Mouse (Mus musculus): ENCODE data around the gene 5330417C22Rik. TPM values are rescaled to one million over a fixed set of nuclear protein-coding genes. Genes with fewer than 3 reads are reported as not detected.

Gene 5330417C22Rik
- polyA plus RNA-seq, 1 experiment: 1.8 TPM

DNA sequence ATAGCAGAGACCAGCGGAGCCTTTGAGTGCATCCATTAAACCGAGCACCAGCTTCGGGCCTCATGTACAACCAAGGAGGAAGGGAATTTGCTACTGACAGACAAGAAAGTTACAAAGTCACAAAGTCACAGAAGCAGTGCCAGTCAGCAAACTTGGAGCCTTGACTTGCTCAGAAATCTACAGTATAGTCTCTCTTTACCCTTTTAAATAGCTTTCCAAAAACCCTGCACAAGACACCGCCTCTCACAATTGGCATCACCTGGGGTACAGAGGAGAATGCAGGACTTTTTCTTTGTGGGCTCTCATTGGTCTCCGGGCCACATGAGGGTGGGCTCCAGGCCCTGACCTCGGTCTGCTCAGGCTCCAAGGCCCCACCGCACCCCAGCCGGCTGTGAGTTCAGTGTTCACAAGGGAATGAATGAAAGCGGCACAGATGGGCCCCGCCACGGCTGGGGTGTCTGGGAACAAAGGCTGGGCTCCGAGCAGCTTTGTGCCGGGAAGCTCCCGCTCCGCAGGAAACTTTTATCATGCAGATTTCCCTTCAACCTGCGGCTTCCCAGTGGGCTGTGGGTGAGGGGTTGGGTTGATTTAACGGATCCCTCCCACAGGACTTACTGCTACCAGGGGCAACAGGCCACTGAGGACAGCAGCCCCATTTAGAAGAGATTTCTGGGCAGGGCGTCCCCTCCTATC is 103.0 kb downstream of the 5330417C22Rik start:
- no peak for DNase-seq
- no peak for TF ChIP-seq POLR2A (IDR thresholded peaks at IDR 0.05; ENCODE audit: control insufficient read depth, extremely low read depth, insufficient read depth, low read length, poor library complexity)
- TF ChIP-seq CTCF (IDR thresholded peaks at IDR 0.05; ENCODE audit: borderline replicate concordance, control insufficient read depth, extremely low read depth, insufficient read depth, low read length, poor library complexity): no peak
- WGBS: 96% methylated on average over 18 of the region's 18 CpGs
- H3K4me1 ChIP-seq (replicated peaks; ENCODE audit: control insufficient read depth, insufficient read depth, low read length): no peaks in the 10 kb centered on the region
- H3K27me3 ChIP-seq (ENCODE audit: control insufficient read depth, insufficient read depth, low read length): no peaks in the 10 kb centered on the region
- H3K27ac ChIP-seq (ENCODE audit: control insufficient read depth, insufficient read depth, low read length): no peak overlapping the region
- no peak overlapping the region for H3K4me3 ChIP-seq (ENCODE audit: control insufficient read depth, insufficient read depth, low read length)
- H3K36me3 ChIP-seq (ENCODE audit: control insufficient read depth, insufficient read depth, low read length): peaks cover 62% of the 10 kb centered on the region

DNA sequence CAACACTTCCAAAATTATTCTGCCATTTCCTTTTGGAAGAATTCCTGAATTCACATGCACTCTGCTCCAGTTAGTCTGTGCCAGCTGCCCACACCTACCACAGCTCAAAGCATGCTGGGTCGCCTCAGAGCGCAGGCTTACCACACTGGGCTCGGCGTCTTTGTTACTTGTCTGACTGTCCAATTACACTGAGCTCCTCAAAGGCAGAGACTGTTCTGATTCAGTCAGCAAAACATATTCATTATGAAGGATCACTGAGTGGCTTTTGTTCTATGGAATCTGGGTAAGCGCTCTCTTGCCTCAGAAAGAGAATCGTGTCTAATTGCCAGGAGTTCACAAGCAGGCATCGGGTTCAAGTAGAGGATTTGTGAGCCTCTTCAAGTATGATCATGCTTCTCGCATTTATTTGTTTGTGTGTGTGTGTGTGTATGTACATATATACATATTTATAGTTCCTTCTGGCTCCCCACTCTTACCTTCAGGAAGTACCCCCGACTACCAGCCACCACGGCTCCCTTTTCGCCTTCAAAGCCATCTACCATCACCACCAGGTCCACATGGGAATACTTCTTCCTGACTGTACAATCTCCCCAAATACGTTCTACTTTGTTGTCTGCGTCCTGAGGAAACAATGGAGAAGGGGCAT is 103.7 kb downstream of the 5330417C22Rik start:
- no peaks in the 10 kb centered on the region for H3K4me1 ChIP-seq (replicated peaks; ENCODE audit: control insufficient read depth, insufficient read depth, low read length)
- H3K36me3 ChIP-seq (ENCODE audit: control insufficient read depth, insufficient read depth, low read length): peaks cover 69% of the 10 kb centered on the region
- no peaks in the 10 kb centered on the region for H3K27me3 ChIP-seq (ENCODE audit: control insufficient read depth, insufficient read depth, low read length)
- TF ChIP-seq POLR2A (IDR thresholded peaks at IDR 0.05; ENCODE audit: control insufficient read depth, extremely low read depth, insufficient read depth, low read length, poor library complexity) (no peak), CTCF (IDR thresholded peaks at IDR 0.05; ENCODE audit: borderline replicate concordance, control insufficient read depth, extremely low read depth, insufficient read depth, low read length, poor library complexity) (no peak)
- no peak overlapping the region for H3K4me3 ChIP-seq (ENCODE audit: control insufficient read depth, insufficient read depth, low read length)
- H3K27ac ChIP-seq (ENCODE audit: control insufficient read depth, insufficient read depth, low read length): no peak overlapping the region
- WGBS: 97% methylated on average over 13 of the region's 13 CpGs
- DNase-seq: no peak

DNA sequence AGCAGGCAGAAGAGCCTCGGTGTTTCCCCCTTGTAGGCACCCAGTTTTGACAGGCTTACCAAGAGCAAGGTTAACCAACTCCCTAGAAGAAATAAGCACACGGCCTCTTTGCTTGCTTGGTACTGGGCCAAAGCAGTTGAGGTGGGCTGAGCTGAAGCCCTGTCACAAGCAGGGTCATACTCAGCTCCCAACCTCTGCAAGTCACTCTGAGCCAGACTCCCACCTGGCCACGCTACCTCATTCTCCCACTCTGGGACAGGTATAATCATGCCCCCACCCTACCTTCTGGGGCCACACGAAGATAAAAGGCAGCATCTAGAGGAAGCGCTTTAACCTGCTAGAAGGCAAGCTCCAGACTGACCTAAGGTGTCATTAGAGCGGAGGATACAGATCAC is 110.7 kb downstream of the 5330417C22Rik start:
- no peaks in the 10 kb centered on the region for H3K27me3 ChIP-seq (ENCODE audit: control insufficient read depth, insufficient read depth, low read length)
- H3K36me3 ChIP-seq (ENCODE audit: control insufficient read depth, insufficient read depth, low read length): peaks cover 38% of the 10 kb centered on the region
- H3K4me3 ChIP-seq (ENCODE audit: control insufficient read depth, insufficient read depth, low read length): no peak overlapping the region
- H3K27ac ChIP-seq (ENCODE audit: control insufficient read depth, insufficient read depth, low read length): no peak overlapping the region
- peaks cover 5% of the 10 kb centered on the region for H3K4me1 ChIP-seq (replicated peaks; ENCODE audit: control insufficient read depth, insufficient read depth, low read length)
- DNase-seq: no peak
- no peak for TF ChIP-seq POLR2A (IDR thresholded peaks at IDR 0.05; ENCODE audit: control insufficient read depth, extremely low read depth, insufficient read depth, low read length, poor library complexity)
- TF ChIP-seq CTCF (IDR thresholded peaks at IDR 0.05; ENCODE audit: borderline replicate concordance, control insufficient read depth, extremely low read depth, insufficient read depth, low read length, poor library complexity): no peak
- 95% methylated on average over 6 of the region's 6 CpGs for WGBS

DNA sequence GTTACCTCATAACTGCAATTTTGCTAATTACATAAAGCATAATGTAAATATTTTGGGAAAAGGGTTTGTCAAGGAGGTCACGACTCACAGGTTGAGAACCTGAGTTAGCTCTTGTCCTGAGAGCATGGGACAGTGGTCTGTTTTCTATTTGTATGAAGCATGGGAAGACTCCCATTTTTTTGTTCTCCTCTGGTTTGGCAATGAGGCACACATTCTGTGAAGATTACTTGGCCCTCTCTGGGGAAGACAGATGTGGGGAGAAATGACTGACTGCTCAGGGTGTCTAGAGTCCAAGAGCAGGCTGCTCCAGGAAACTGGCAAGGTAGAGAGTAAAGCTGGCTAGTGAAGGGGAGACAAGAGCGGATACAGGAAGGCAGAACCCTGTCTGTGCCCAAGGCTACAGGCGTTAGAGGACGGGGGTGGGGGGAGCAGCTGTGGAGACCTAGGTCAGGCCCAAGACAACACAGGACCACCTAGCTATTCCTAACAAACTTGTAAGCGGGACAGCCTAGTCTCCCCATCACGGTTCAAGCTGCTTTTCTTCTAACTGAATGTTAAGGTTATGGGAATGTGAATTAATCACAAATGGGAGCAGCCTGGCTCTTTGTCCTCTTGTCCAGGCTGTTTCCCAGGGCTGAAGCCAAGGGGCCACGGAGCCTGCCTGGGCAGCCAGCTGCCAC is 111.3 kb downstream of the 5330417C22Rik start:
- Histone ChIP-seq H3K4me3 (ENCODE audit: control insufficient read depth, insufficient read depth, low read length) (no peak overlapping the region), H3K36me3 (ENCODE audit: control insufficient read depth, insufficient read depth, low read length) (peaks cover 38% of the 10 kb centered on the region), H3K4me1 (replicated peaks; ENCODE audit: control insufficient read depth, insufficient read depth, low read length) (peaks cover 5% of the 10 kb centered on the region), H3K27ac (ENCODE audit: control insufficient read depth, insufficient read depth, low read length) (no peak overlapping the region), H3K27me3 (ENCODE audit: control insufficient read depth, insufficient read depth, low read length) (no peaks in the 10 kb centered on the region)
- 98% methylated on average over 7 of the region's 7 CpGs for WGBS
- DNase-seq: no peak
- TF ChIP-seq CTCF (IDR thresholded peaks at IDR 0.05; ENCODE audit: borderline replicate concordance, control insufficient read depth, extremely low read depth, insufficient read depth, low read length, poor library complexity) (no peak), POLR2A (IDR thresholded peaks at IDR 0.05; ENCODE audit: control insufficient read depth, extremely low read depth, insufficient read depth, low read length, poor library complexity) (no peak)

DNA sequence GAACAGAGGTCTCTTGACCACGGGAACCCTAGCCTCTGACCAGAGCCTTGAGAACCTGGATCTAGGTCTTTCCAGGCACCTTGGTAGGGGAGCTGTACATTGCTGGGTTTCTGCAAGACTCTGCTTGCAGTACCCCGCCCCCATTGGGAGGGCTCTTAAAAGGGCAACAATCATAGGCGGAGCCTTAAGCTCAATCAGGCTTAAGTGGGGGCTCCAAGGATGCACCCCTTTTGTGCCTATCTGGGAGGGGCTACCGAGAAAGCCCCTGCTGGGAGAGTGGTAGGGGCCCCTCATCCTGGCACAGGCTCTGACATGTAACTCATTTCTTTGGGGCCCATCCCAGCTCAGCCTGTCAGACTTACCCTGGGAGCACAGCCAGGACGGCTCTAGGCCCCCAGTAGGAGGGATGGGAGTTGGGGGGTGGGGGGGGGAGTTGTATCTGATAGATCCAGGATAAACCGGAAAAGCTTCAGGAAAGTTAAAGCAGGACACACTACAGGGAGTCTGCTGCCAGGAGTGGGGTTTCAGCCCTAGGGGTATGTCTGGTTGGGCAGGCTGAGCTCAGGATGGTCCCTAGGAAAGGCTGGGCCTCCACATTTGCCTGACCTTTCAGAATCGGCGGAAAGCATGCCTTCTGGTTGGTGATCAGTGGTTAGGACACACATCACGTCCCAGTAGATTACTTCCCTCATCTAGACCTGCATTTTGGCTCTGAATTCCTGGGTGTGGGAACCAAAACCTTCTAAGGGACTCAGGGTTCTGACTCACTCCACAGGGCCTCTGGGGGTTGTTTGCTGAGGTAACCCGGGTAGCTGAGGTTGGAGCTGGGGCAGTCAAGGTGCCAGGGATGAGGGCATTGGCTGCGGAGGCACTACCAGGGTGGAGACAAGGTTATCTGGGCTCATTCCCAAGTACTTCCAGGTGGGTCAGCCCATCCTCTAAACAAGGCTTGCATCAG is 112.2 kb downstream of the 5330417C22Rik start:
- Histone ChIP-seq H3K27ac (ENCODE audit: control insufficient read depth, insufficient read depth, low read length) (no peak overlapping the region), H3K4me1 (replicated peaks; ENCODE audit: control insufficient read depth, insufficient read depth, low read length) (peaks cover 5% of the 10 kb centered on the region), H3K27me3 (ENCODE audit: control insufficient read depth, insufficient read depth, low read length) (no peaks in the 10 kb centered on the region), H3K36me3 (ENCODE audit: control insufficient read depth, insufficient read depth, low read length) (peaks cover 30% of the 10 kb centered on the region), H3K4me3 (ENCODE audit: control insufficient read depth, insufficient read depth, low read length) (no peak overlapping the region)
- 43% methylated on average over 11 of the region's 11 CpGs for WGBS
- TF ChIP-seq CTCF (IDR thresholded peaks at IDR 0.05; ENCODE audit: borderline replicate concordance, control insufficient read depth, extremely low read depth, insufficient read depth, low read length, poor library complexity) (no peak), POLR2A (IDR thresholded peaks at IDR 0.05; ENCODE audit: control insufficient read depth, extremely low read depth, insufficient read depth, low read length, poor library complexity) (no peak)
- DNase-seq: peak; percentile 61

DNA sequence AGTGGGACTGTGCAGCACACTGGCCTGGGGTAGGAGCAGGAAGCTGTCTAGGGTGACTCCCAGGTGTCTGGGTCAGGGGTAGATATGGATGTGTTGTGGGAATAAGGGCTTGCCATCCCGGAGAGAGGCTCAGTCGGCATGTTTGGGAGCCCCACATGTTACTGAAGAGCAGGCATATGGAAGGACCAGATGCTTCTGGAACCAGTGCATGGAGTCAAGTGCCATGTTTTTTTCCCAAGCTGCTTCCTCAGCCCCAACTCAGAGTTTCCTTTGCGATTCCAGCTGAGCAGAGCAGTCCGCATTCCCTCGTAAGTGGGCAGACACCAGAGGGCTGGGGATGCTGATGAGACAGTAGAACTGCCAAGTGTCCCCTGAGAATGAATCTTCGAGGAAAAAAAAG is 113.3 kb downstream of the 5330417C22Rik start:
- Histone ChIP-seq H3K4me3 (ENCODE audit: control insufficient read depth, insufficient read depth, low read length) (no peak overlapping the region), H3K27me3 (ENCODE audit: control insufficient read depth, insufficient read depth, low read length) (no peaks in the 10 kb centered on the region), H3K36me3 (ENCODE audit: control insufficient read depth, insufficient read depth, low read length) (peaks cover 19% of the 10 kb centered on the region), H3K4me1 (replicated peaks; ENCODE audit: control insufficient read depth, insufficient read depth, low read length) (peaks cover 5% of the 10 kb centered on the region), H3K27ac (ENCODE audit: control insufficient read depth, insufficient read depth, low read length) (no peak overlapping the region)
- DNase-seq: no peak
- TF ChIP-seq CTCF (IDR thresholded peaks at IDR 0.05; ENCODE audit: borderline replicate concordance, control insufficient read depth, extremely low read depth, insufficient read depth, low read length, poor library complexity): no peak
- TF ChIP-seq POLR2A (IDR thresholded peaks at IDR 0.05; ENCODE audit: control insufficient read depth, extremely low read depth, insufficient read depth, low read length, poor library complexity): no peak
- 59% methylated on average over 6 of the region's 6 CpGs for WGBS
